Mouse (Mus musculus) urinary bladder, postnatal 0 days (tissue): ENCODE data around the gene Grin2d. TPM values are rescaled to one million over a fixed set of nuclear protein-coding genes. Genes with fewer than 3 reads are reported as not detected.

Source experiments
- polyA plus RNA-seq: library from polyadenylated mRNA; unstranded; fragments of >200 nt; fragmentation: Nextera tagmentation; extraction: Ambion mirVana; gene quantifications from 2 replicates; pipeline ENCODE4 v1.2.1, GENCODE M21; 2015

Gene Grin2d
- polyA plus RNA-seq: 0.65 and 0.74 TPM in 2 replicates

DNA sequence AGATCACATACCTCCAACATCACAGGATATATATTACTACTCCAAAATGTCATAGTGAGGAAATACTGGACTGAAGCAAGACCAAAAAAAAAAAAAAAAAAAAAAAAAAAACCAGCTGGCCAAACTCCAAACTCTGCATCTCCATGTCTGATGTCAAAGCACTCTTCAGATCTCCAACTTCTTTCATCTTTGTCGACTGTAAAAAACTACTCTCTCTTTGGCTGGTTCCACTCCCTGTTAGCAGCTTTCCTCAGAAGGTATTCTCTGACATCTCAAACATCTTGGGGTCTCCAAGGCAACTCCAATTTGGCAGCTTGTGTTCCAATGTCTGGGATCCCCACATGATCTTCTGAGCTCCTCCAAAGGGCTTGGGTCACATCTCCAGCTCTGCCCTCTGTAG, at the start of gene Grin2d:
Gene Grin2d (minus strand): TSS at position 101 of the 400 bp plus-strand sequence.

DNA sequence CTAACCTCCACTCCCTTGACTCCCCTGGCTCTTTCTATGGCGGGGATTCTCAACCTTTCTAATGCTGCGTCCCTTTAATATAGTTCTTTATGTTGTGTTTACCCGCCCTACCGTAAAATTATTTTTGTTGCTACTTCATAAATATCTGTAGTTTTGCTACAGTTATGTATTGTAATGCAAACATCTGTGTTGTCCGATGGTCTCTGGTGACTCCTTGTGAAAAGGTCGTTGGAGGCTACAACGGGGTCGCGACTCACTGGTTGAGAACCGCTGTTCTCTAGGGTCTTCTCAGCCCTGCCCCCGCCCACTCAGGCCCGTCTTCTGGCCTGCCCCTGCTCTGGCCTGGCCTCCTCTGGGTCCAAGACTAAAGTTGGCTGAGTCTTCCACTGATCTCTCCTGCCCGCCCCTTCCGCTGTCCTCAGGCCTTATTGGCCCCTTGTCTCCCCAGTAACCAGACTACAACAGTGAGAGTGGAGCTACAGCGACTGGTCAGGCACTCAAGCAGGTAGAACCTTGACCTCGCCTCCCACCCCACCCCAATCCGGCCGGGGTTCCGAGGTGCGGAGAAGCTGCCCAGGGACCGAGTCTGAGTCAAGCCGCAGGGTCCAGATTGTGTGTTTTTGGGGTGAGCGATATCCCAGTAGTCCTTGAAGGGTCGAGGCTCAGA, 45.7 kb upstream of the Grin2d start, which contains the start of gene Ccdc114:
Gene Ccdc114 (plus strand): TSS at position 311 of the 667 bp plus-strand sequence.

DNA sequence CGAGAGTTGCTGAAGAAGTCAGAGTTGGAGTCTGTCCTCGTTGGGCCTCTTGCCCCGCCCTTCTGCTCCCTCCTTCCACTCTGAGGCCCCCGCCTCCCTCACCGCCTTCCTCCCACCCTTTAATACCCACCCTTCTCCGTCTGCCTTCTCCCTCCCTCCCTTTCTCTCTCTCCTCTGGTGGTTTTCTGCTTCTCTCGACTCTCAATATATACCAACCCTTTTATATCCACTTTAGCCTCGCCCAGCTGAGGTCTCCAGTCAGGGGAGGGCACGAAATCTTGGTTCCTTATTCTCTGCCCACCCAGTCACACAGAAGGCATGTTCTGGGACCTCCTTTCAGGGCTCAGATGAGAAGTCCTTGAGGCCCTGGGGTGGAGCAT, 43.1 kb upstream of the Grin2d start, which contains the start of gene Emp3:
Gene Emp3 (minus strand): TSS at position 163 of the 380 bp plus-strand sequence.

DNA sequence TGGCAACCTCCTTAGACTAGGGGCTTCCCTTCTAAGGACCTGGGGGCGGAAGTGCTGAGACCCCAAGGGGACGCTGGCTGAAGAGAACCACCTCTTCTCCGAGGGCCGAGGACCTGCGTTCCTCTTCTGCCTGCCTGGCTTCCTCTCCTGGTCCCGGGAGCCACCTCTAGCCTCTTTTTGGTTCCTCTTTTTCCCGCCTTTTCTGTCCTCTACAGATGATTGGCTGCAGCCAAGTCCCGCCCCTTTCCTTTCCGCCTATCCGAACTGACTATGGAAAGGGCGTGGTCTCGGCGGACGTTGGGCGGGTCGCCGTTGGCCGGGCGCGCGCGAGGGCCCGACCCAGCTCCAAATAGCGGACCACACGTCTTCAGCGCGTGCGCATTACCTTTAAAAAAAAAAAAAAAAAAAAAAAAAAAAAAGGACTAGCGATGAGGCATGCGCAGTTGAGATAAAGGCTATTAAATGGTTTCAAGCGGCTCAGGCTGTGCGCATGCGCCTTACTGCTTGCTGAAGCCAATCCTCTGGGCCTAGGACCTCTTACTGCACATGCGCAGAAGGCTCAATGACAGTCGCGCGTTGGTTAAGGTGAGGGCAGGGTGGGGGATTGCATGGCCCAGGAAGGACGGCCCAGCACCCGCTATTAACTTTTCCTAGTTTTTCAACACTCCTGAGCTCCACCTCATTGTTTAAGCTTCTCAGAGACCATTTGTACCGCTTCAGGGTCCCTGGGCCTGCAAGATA, 18.5 kb upstream of the Grin2d start, which contains the start of the genes Syngr4 and Tmem143:
Gene Syngr4 (minus strand): TSS at position 198 of the 741 bp plus-strand sequence.
Gene Tmem143 (plus strand): TSS at position 425 of the 741 bp plus-strand sequence.

DNA sequence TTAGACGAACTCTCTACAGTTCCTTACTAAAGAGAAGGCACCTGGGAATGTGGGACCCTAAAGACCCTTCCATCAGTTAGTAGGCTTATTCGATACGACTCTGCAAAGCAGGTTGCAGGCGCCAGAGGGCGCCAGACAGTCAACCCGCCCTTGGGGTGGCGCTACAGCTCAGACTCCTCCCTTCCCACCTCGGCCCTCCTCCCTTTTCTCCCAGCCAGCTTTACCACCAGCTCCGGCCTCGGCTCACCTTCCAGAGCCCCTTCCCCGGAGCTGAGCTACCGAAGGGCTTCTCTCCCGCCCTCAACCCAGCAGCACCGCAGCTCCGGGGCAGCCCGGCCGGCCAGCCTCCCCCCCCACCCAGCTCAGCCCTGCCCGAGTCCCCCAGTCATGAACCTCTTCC, 5.6 kb downstream of the Grin2d start, which contains the start of gene Kdelr1:
Gene Kdelr1 (plus strand): TSS at position 149 of the 400 bp plus-strand sequence.

DNA sequence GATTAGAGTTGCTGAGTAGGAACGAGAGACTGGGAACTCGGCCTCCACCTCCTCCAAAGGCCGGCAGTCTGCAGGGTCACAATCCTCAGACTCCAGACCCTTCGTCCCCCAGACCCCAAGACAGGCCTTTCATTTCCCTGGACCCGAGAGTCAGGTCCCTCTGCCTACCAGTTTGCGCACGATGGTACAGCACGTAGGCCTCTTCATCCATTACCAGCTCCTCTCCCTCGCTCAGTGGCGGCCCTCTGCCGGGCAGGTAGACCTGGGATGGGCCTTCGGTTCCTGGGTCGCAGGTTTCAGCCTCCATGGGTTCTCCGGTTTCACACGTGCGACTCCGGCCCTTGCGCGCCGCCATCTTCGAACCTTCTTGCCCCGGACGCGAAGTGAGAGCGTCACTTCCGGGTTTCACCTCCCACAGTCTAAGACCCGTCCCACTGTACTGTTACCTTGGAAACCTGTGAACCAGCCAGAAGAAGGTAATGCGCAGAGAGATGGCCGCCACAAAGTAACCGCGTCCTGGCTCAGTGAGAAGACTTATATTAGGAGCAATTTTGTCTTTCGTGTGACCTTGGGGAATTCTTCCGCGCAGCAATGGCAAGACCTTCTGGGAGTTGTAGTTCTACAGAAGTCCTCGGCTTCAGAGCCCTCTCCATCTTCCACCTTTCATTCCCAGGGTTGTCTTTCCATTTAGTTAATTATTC, 47.6 kb downstream of the Grin2d start, which contains the start of gene Grwd1:
Gene Grwd1 (minus strand): TSS at position 518 of the 701 bp plus-strand sequence.

DNA sequence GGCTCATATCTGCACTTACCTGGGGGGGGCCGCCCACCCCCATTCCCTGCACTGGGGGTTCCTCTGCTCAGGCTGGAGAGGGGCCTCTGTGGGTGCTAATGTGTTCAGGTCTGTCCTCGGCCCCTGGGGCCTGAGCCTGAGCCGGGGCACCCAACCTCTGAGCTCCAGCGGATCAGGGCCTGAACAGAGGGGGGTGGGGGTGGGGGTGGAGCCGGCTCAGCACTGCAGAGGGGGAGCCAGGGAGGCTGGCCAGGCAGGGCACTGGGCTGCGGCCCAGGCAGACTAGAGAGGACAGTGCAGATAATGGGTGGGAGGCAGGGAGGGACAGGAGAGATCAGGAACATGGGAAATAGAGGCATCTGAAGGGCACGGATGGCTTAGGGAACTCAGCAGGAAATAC, 53.6 kb downstream of the Grin2d start, which contains the start of gene Kcnj14:
Gene Kcnj14 (minus strand): TSS at position 185 of the 400 bp plus-strand sequence.

DNA sequence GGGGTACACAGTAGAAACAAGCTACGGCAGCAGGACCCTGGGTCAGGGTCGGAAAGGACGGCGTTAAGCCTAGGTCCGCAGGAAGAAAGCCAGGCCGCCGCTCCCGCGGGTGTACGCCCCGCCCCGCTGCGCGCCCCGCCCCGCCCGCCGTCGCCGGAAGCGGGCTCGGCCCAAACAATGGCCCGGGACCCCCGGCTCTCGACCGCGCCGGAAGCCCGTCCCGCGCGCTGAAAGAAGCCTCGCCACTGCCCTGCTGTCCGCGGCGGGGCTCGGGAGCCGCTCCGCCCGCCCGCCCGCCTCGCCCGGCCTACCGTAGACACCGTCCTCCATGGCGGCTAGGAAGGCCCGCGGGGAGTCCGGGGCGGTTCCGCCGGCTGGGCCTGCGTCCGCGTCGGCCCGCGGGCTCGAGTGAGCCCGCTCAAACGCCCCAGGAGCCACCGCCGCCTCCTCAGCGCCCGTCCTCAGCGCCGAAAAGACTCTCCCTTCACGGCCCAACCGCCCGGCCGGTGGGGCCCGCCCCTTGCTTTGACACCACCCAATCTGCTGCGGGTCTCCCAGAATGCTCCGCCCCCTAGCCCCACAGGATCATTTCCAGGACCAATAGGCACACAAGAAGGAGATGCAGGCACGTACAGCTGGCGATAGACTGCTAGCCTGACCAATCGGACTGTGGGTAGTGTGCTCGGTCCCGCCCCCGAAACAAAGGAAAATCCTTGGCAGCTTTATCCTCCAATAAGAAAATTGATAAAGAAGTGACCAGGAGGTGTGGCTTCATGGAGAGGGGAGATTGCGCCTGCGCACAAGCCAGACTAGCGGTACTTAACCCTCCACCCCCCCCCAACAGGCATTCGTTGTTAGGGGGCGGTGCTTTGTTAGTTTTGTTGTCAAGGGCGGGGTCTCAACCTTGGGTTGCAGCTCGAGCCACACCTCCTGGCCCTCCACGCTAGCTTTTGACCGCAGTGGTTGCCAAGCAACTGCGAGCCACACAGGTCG, 64.1 kb downstream of the Grin2d start, which contains the start of gene Cyth2:
Gene Cyth2 (minus strand): TSS at position 795 of the 993 bp plus-strand sequence.

DNA sequence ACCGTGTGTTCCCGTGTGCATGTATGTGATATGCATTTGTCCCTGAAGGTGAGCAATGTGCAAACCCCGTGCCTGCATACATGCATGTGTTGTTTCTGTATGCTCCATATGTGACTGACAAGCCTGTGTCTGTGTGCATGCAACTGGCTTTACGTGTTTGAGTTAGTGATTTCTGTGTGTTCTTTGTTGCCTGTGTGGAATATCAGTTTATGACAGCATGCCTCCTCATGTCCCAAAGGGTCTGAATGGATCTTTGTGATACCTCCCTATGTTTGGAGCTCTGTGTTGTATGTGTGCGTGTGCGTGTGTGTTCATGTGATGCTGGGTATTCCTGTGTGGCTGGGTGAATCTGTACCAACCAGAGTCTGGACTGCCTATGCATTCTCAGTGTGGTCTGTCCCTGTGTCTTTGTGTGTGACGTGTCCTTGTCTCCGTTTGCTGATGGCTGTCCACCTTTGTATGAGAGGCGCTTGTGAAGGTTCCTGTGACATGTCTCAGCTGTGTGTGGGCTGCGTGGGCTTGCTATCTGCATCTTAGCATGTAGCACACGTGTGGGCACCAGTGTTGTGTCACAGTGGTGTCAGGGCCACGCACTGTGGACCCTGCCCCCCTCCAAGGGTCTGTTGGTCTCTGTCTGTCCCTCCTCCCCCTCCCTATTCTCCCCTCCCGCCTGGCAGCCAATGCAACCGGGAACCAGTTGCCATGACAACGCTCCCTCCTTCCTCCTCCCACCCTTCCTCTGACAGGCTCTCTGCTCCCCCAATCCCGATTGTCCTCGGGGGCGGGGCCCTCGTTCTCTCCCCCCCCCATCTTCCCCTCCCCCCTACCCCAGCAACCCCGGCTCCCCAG, 93.4 kb downstream of the Grin2d start, which contains the start of gene Sult2b1:
Gene Sult2b1 (minus strand): TSS at position 146 of the 849 bp plus-strand sequence.

DNA sequence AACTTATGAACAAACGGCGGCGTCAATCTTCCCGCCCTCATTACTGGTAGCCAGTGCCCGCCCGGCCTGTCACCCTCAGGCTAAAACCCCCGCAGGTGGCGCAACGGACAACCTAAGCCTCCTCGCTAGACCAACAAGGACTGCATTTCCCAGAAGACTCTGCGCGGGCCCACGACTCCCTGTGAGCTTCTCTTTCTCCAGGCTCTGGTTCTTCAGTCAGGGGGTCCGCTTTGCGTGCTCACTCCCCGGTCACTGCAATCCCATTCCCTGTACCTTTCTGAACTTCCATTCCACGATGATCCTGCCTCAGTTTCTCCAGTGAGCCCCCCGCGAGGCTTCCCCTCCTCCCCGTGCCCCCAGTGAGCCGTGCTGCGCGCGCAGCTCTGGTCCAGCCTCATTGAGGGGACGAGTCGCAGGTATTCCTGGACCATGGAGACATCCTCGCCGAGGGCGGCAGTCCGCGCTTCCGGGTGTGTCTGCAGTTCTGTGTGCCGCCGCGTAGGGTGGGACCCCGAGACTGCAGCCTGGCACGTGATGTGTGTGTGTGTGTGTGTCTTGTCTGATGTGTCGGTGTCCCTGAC, 94.6 kb downstream of the Grin2d start, which contains the start of gene Lmtk3:
Gene Lmtk3 (plus strand): TSS at position 228 of the 581 bp plus-strand sequence.

Other genes with a start within 250 kb of the Grin2d start
- gene Mamstr, start 238.4 kb downstream of the Grin2d start, polyA plus RNA-seq: 4.6 and 5.5 TPM in 2 replicates
- gene Fut2, start 212.0 kb downstream of the Grin2d start, polyA plus RNA-seq: 2.7 and 2.9 TPM in 2 replicates
- gene Ntn5, start 194.4 kb downstream of the Grin2d start, polyA plus RNA-seq: not detected in 2 replicates
- 0.10 TPM in 1 of 2 replicates, not detected in the other for gene Sec1, start 184.0 kb downstream of the Grin2d start, polyA plus RNA-seq
- gene Car11, start 178.5 kb downstream of the Grin2d start, polyA plus RNA-seq: 3.4 and 4.0 TPM in 2 replicates
- 4.3 and 5.1 TPM in 2 replicates for gene Dbp, start 173.3 kb downstream of the Grin2d start, polyA plus RNA-seq
- gene Rpl18, start 162.9 kb downstream of the Grin2d start, polyA plus RNA-seq: 683 and 783 TPM in 2 replicates
- gene Sphk2, start 160.4 kb downstream of the Grin2d start, polyA plus RNA-seq: 15.2 and 16.7 TPM in 2 replicates
- gene Fam83e, start 157.2 kb downstream of the Grin2d start, polyA plus RNA-seq: 0.64 and 0.82 TPM in 2 replicates
- gene Spaca4, start 152.6 kb downstream of the Grin2d start, polyA plus RNA-seq: not detected in 2 replicates
- gene Lmtk3, start 94.6 kb downstream of the Grin2d start, polyA plus RNA-seq: 0.10 and 0.21 TPM in 2 replicates
- gene Sult2b1, start 93.7 kb downstream of the Grin2d start, polyA plus RNA-seq: 0.40 and 0.69 TPM in 2 replicates
- gene Cyth2, start 63.8 kb downstream of the Grin2d start, polyA plus RNA-seq: 49.2 and 49.5 TPM in 2 replicates
- 0.16 and 0.28 TPM in 2 replicates for gene Kcnj14, start 53.6 kb downstream of the Grin2d start, polyA plus RNA-seq
- gene Grwd1, start 47.4 kb downstream of the Grin2d start, polyA plus RNA-seq: 27.8 and 30.1 TPM in 2 replicates
- 59.9 and 61.7 TPM in 2 replicates for gene Kdelr1, start 5.6 kb downstream of the Grin2d start, polyA plus RNA-seq
- gene Syngr4, start 18.3 kb upstream of the Grin2d start, polyA plus RNA-seq: 0.39 and 0.41 TPM in 2 replicates
- gene Tmem143, start 18.6 kb upstream of the Grin2d start, polyA plus RNA-seq: 3.6 and 4.0 TPM in 2 replicates
- gene Emp3, start 43.0 kb upstream of the Grin2d start, polyA plus RNA-seq: 311 and 437 TPM in 2 replicates
- gene Ccdc114, start 45.7 kb upstream of the Grin2d start, polyA plus RNA-seq: 1.4 and 1.5 TPM in 2 replicates
- not detected in 2 replicates for gene Abcc6, start 151.9 kb upstream of the Grin2d start, polyA plus RNA-seq
- 20.3 and 20.5 TPM in 2 replicates for gene Nomo1, start 155.3 kb upstream of the Grin2d start, polyA plus RNA-seq
- not detected in 2 replicates for gene Kcnj11, start 222.4 kb upstream of the Grin2d start, polyA plus RNA-seq